Mouse (Mus musculus) spleen, postnatal 4 days (tissue): ENCODE results near the gene Prickle3.

Source experiments
- DNase-seq, 2 experiments: peaks; one replicate each; pipeline ENCODE4 v3.0.0; 2022; ENCODE audit warnings: low spot score in 2 of 2

Prickle3 gene

DNA sequence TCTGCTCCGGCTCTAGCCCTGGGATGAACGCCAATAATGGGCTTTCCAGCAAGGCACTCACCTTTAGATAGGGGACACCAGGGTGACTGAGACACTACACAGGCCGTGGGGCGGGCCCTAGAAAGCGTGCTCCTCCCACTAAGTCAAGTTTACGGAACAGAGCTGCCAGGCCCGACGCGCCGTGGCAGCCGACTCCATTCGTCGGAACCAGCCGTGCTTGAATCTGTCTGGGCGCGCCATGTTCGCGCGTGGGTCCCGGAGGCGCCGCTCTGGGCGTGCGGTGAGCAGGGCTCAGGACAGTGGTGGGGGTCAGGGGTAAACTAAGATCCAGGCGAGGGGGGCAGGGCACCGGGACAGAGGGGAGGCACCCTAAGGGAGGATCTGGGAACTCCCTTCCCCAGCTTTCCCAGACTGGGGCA lies at the start of gene Prickle3:
TSS of gene Prickle3 (plus strand) at position 40 of the 419 bp plus-strand sequence.
- peak; percentile 40 to 74 for DNase-seq

DNA sequence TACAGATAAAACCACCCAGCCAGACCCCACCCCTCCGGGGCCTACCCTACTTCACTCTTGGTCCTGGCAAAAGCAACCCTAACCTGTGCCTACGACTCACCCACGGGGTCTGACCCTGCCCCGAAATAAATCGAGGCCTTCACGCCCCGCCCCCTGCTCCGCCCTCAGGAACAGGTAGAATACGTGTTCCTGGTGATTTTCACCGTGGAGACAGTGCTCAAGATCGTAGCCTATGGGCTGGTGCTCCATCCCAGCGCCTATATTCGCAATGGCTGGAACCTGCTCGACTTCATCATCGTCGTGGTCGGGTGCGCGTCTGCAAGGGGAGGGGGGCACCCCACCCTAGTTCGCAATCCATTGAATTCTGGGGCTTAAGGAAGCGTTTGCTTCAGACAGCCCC lies 47.0 kb upstream of the Prickle3 start:
- DNase-seq, result no peak

DNA sequence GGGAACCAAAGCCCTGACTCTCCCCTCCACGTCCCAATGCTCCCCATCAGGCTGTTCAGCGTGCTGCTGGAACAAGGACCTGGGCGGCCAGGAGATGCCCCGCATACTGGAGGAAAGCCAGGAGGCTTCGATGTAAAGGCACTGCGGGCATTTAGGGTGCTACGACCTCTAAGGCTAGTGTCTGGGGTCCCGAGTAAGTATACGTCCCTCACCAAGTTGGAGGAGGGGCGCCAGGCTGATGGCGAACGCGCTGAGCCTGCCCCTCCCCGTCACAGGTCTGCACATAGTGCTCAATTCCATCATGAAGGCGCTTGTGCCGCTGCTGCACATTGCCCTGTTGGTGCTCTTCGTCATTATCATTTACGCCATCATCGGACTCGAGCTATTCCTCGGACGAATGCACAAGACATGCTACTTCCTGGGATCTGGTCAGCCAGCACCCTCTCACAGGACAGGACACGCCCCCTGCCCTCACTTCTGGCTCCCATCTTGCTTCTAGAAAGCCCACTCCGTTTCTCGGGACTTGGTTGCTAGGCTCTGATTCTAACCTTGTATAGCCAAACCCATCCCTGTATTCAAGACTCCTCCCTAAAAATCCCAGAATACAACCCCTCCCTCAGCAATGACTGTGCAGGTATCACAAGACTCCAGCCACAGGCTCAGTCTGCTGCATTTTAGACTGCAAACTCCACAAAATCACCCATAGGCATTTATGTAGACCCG lies 46.4 kb upstream of the Prickle3 start:
- DNase-seq, result no peak

DNA sequence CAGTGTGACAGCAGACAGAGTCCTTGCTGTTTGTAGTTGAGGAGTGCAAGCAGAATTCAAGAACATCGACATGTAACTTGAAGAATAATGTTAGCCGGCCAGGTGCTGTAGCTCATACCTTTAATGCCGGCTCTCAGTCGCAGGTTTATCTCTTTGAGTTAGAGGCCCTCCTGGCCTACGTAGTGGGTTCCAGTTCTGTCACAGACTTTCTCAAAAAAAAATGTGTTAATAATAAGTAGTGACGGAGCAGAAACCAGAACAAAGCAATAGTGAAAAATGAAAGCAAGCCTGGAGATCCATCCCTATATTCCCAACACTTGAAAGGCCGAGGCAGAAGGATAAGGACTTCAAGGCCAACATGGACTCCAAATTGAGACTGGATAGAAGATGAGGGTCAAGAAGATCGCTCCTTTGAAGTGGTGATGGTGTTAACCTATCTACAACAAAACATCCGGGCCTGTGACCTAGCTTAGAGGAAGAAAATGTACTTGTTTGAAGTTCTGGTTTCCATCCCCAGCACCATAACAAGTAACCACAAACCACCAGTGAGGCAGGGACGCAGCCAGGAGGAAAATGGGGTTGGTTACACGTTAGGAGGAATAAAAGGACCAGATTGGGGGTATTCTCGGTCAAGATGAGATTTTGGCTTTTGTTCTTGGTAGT lies 39.0 kb upstream of the Prickle3 start:
- DNase-seq, result no peak

- DNase-seq, result no peak
These were observed 24.5 kb upstream of the Prickle3 start for GRCm38 (mm10) chrX:7632560-7632959.

DNA sequence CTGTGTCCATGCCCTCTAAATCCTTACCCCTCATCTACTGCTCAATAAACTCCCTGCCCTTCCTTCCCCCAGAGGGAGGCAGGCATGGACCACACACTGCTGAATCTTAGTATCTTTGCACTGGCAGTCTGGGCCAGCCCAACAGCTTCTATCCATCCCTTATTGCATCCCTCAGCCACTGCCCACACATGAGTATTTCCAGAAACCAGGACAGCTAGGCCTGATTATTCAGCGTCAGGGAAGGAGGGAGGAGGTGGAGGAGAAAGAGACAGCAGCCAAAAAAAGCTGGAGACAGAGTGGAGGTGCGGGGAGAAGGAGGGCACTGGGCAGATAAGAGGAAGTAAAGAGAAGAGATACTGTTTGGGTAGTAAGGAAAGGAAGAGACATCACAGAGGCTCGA lies 22.0 kb upstream of the Prickle3 start:
- DNase-seq, result no peak

- DNase-seq, result peak; percentile 86 to 93
These were observed 18.5 kb upstream of the Prickle3 start, which contains the start of gene Syp for GRCm38 (mm10) chrX:7638401-7639091. TSS of gene Syp (plus strand) at chrX:7638471.

DNA sequence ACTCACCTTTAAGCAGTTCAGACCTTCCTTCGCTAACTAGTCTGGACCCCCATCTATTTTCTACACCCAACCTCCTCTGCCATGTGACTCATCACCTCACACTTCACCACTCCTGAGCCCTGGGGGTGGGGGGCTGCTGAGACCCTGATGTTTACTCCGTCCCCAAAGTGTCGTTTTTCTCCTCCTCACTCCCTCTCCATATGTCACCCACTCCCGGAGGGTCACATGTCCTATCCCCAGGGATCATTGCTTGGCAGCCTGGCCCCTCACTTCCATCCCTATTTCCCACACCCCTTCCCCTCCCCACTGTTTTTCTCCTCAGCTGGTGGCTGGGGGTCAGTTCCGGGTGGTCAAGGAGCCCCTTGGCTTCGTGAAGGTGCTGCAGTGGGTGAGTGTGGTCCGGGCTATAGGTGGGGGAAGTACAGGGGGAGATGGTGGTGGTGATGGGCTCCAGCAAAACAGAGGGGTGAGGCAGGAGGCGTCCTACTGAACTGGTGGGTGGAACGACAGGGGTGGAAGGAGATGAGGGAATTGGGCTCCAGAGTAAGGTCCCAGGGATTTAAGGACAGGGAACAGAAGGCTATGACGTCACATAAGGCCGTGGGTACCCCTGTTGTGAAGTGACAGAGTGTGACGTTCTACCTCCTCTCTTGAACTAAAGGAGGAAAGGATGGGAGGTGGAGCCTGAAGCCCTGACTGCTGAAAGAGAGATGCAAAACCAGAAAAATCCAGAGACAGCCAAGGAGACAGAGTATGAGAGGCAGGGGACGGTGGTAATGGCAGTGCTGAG lies 17.3 kb upstream of the Prickle3 start:
- no peak for DNase-seq

DNA sequence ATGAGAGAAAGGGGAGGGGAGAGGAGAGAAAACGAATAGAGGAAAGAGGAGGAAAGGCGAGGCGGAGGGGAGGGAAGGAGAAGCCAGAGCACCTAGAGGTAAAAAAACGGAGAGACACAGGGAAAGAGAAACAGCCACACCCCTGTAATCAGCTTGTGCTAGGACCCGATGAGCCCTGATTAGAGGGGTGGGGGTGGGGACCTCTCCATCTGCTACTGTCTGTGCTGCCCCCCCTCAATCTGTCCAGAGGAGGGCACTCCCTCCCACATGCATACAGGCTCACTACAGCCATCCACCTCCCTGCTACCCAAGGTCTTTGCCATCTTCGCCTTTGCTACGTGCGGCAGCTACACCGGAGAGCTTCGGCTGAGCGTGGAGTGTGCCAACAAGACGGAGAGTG lies 16.3 kb upstream of the Prickle3 start:
- no peak for DNase-seq

- DNase-seq, result peak; percentile 77 to 91
These were observed 11.7 kb upstream of the Prickle3 start for GRCm38 (mm10) chrX:7645349-7645748.

DNA sequence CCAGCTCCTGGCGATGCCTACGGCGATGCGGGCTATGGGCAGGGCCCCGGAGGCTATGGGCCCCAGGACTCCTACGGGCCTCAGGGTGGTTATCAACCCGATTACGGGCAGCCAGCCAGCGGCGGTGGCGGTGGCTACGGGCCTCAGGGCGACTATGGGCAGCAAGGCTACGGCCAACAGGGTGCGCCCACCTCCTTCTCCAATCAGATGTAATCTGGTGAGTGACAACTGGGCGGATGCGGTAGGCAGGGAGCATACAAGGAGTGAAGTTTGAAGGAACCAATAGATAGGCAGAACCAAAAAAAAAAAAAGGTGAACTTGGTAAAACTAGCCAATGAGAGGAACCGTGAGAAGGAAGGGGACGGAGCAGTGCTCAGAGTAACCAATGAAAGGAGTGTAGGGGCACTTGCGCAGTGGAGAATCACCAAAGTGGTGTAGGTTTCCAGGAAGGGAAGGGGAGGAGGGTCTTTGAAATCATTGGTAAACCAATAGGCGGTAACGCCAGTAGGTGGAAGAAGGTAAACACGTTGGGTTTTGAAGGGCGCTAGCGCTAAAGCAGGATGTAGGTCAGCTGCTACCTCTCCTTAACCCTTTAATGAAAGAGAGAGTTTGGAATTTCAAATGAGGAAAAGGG lies 8.3 kb upstream of the Prickle3 start:
- peak; percentile 83 to 86 for DNase-seq

DNA sequence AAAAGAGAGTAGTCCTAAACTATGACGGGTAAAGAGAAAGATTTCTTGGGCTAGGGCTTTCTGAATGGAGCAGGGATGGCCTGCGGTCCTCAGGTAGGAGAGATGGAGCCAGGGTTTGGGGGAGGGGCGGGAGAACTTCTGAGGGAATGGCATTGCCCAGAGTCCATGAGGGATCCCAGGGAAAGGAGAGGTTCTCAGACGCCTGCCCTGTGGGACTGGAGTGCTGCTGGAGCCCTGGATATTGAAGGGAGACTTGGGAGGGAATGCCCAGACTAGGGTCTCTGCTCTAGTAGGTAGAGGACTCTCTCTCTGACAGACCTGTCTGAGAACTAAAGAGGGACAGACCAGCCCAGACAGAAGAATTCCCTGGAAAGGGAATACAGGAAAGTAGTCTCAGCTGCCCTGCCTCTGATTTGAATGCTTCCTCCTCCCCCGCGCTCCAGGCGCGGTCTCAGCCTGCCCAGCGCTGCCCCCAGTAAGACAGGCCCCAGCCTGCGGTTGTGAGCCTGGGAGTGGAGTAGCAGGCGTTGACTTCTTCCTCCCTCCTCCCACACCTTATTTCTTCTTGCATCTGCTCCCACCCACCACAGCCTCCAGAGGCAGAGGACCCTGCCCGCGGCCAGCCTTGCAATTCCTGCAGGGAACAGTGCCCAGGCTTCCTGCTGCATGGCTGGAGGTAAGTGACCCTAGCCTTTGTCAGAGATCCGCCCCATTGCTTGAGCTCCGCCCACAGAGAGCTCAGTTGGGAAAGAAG lies 1.1 kb downstream of the Prickle3 start:
- no peak for DNase-seq

DNA sequence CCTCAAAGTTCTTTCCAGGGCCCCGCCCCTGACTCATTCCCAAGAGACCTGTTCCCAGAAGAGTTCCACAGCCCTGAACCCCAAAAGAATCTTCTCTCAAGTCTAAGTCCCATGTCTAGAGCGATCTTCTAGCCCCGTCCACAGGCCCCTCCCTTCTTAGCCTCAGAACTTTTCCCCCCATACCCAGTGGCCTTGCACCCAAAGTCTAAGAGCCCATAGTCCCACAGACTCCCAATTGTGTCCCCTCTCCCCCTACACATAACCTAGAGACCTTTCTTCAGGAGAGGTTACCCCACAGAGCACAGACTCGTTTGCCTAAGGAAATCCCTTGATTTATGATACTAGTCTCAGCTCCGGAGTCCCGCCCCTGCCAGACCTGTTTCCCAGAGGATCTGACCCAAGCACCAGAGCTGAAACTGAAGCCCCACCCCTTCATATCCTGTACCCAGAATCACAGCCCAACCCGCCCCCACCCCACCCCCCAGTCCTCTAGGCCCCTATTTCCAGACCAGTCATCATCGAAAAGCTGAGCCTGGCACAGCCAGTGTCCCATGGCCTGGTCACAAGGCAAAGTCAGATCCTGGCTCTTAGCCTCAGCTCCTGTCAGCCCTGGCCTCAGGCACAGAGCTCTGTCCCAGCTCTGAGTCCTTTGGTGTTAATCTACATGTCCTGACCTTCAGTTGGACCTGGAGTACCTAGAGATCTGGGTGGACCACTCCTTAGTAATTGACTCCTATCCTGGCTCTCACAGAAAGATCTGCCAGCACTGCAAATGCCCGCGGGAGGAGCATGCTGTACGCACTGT lies 1.9 kb downstream of the Prickle3 start:
- no peak for DNase-seq

DNA sequence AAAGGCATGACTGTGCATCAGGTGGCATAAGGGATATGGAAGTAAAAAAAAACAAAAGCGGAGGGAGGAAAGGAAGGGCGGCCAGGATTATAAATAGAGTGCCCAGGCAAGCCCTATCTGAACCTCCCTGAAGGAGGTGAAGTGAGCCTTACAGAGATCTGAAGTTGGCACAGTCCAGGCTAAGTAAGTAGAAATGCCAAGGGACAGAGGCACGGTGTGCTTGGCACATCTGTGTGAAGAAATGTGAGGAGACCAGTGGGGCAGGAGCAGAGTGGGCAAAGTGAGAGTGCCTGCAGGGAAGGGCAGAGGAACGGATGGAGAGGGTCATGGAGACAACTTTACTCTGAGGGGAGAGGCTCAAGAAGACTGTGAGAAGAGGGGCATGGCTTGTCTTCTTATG lies 4.0 kb downstream of the Prickle3 start:
- DNase-seq, result no peak

DNA sequence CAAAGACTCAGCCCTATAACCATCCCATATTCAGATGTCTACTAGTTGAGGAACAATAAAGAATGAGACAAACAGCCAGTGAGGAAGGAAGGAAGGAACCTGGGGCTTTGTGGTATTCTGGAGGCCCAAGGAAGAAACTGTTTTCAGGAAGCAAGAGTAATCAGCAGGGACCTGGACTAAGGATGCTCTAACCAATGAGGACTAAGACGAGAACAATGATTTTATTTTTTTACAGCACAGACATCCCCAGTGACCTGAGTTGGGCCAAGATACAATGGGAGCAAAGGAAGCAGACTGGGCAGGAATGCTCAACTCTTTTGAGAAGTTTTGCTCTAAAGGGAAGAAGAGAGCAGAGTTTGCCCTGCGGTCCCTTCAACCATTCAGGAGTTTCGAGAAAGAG lies 5.9 kb downstream of the Prickle3 start:
- no peak for DNase-seq

- DNase-seq, result no peak
These were observed 7.7 kb downstream of the Prickle3 start for GRCm38 (mm10) chrX:7664791-7665190.

DNA sequence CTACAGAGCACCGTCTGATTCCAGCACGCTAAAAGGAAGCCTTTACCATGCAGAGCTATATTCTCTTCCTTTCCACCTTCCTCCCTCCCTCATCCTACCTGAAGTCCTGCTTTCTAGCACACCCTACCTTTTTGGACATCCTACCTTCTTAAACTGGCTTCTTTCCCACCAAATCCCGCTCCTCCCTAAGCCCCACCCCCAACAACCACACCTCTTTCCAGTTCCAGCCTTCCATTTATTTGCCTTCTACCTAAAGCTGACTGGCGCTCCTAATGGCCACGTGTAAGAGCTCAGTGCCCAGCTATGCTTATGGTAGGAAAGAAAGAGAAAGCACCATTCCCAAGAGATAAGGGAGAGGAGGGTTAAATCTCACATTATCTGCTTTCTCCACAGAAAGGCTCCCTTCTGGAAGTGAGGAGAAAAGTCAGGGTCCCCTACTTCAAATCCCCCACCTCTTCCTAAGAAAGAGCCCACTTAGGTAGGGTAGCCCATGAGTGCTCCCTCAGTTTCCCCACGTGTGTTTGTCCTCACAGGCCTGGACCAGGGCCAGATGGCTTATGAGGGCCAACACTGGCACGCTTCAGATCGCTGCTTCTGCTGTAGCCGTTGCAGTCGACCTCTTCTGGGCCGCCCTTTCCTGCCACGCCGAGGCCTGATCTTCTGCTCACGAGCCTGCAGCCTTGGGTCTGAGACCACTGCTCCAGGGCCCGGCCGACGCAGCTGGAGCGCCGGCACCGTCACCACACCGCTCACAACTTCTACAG lies 8.9 kb downstream of the Prickle3 start:
- no peak for DNase-seq

DNA sequence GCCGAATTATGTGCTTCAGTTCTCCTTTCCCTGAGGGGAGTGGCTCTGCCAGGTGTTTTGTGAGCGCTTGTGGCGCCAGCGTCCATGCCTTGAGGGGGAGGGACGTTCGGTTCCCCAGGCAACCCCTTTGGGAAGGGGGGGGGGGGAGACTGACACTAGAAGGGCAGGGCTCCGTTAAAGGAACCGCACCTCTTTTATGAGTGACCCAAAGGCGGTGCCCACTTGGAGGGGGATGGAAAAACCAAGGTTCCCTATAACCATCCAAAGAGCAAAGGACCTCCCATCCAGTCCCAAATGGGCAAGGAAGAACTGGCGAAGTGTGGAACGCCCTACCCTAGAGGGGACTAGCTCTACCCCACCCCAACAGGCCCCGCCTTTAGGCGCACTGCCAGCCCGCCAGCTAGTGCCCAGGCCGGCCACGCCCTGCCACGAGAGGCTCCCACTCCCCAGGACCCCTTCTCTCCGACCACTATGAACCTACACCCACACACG lies 13.4 kb downstream of the Prickle3 start:
- DNase-seq, result peak; percentile 66 to 81
